Mouse (Mus musculus) forebrain, embryonic 15.5 days (tissue): ENCODE data around the gene Vmn1r143. TPM values are rescaled to one million over a fixed set of nuclear protein-coding genes. Genes with fewer than 3 reads are reported as not detected.
"Not testable (repeated sequence)": the region's sequence is repeated elsewhere in the genome, so short reads cannot be mapped to it uniquely, and the experiment has no call there.

ENCODE experiments used
- ATAC-seq: fragments of 200-750 bp; cut with Nextera tagmentation; replicated peaks from 2 replicates; pipeline ENCODE4 v1.8.0; 2017; ENCODE audit warnings: mild to moderate bottlenecking, moderate TSS enrichment, moderate library complexity
- H3K27ac ChIP-seq: fragments of 300-500 bp; sonication (generic); replicated peaks from 2 replicates; pipeline ENCODE4 v1.5.1; 2015; ENCODE audit warnings: mild to moderate bottlenecking, inconsistent platforms
- H3K27me3 ChIP-seq: fragments of 300-500 bp; sonication (generic); 2 replicates; pipeline ENCODE4 v1.6.1; 2015; ENCODE audit warnings: inconsistent platforms
- H3K36me3 ChIP-seq: fragments of 300-500 bp; sonication (generic); 2 replicates; pipeline ENCODE4 v1.6.1; 2015; ENCODE audit warnings: mild to moderate bottlenecking, inconsistent platforms
- H3K4me1 ChIP-seq: fragments of 300-500 bp; sonication (generic); 2 replicates; pipeline ENCODE4 v1.6.1; 2015; ENCODE audit warnings: inconsistent platforms
- H3K4me2 ChIP-seq: fragments of 300-500 bp; sonication (generic); replicated peaks from 2 replicates; pipeline ENCODE4 v1.6.1; 2015; ENCODE audit warnings: mild to moderate bottlenecking, inconsistent platforms
- H3K4me3 ChIP-seq: fragments of 300-500 bp; sonication (generic); 2 replicates; pipeline ENCODE4 v1.5.1; 2015; ENCODE audit warnings: mild to moderate bottlenecking, inconsistent platforms
- H3K9ac ChIP-seq: fragments of 300-500 bp; sonication (generic); replicated peaks from 2 replicates; pipeline ENCODE4 v1.6.1; 2015; ENCODE audit warnings: mild to moderate bottlenecking, inconsistent platforms
- H3K9me3 ChIP-seq: fragments of 300-500 bp; sonication (generic); 2 replicates; pipeline ENCODE4 v1.6.1; 2016; ENCODE audit warnings: inconsistent platforms
- WGBS: fragments of 180-500 bp; shearing (Covaris S2); methylation state at CpG from one replicate; pipeline ENCODE4 v1.1.7; 2015; ENCODE audit warnings: mixed read lengths; 5-methylcytosine and 5-hydroxymethylcytosine counted together
- polyA plus RNA-seq: library from polyadenylated mRNA; unstranded; fragments of >200 nt; fragmentation: Nextera tagmentation; extraction: Ambion mirVana; gene quantifications from 2 replicates; pipeline ENCODE4 v1.2.1, GENCODE M21; 2015

Vmn1r143 gene
- not detected in 2 replicates for polyA plus RNA-seq

DNA sequence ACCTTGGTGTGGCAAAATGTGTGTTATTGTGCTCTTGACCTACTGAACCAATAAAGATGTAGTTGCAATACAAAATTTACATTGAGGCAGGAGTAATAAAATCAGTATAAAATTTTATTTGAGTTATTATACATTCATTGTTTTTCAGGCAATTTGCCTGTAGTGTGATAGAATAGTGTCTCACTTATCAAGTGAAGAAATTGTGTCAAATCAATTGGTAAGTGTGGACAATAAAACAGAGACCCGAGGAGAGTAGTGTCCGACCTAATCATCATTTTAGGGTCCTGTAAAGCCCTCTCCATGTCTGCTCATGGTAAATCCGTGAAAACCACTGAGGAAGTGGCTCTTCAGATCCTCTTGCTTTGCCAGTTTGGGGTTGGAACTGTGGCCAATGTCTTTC is at the start of gene Vmn1r143:
TSS of gene Vmn1r143 (plus strand) at position 301 of the 400 bp plus-strand sequence.
- H3K27me3 ChIP-seq, H3K4me3 ChIP-seq, H3K36me3 ChIP-seq, H3K9ac ChIP-seq, ATAC-seq, H3K4me1 ChIP-seq, H3K9me3 ChIP-seq, H3K27ac ChIP-seq, H3K4me2 ChIP-seq: not testable (repeated sequence)
- no CpG with 5 or more reads among the region's 3 CpGs for WGBS

DNA sequence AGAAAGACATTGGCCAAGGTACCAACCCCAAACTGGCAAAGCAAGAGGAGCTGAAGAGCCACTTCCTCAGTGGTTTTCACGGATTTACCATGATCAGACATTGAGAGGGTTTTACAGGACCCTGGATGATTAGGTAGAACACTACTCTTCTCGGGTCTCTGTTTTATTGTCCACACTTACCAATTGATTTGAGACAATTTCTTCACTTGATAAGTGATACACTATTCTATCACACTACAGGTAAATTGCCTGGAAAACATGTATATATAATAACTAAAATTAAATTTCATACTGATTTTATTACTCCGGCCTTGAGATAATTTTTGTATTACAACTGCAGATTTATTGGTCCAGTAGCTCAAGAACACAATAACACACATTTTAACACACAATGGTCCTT is 25.2 kb upstream of the Vmn1r143 start, which contains the start of gene Vmn1r142:
TSS of gene Vmn1r142 (minus strand) at position 101 of the 400 bp plus-strand sequence.
- no CpG with 5 or more reads among the region's 3 CpGs for WGBS
- H3K9me3 ChIP-seq, H3K4me3 ChIP-seq, H3K4me1 ChIP-seq, ATAC-seq, H3K36me3 ChIP-seq, H3K27ac ChIP-seq, H3K4me2 ChIP-seq, H3K9ac ChIP-seq, H3K27me3 ChIP-seq: not testable (repeated sequence)

DNA sequence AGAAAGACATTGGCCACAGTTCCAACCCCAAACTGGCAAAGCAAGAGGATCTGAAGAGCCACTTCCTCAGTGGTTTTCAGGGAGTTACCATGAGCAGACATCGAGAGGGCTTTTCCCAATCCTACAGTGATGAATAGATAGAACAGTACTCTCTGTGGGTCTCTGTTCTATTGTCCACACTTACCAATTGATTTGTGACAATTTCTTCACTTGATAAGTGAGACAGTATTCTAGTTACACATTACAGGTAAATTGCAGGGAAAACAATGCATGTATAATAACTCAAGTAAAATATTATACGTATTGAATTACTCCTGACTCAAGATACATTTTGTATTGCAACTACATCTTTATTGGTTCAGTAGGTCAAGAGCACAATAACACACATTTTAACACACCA is 12.0 kb downstream of the Vmn1r143 start, which contains the start of gene Gm8653:
TSS of gene Gm8653 (minus strand) at position 101 of the 400 bp plus-strand sequence.
- H3K27ac ChIP-seq, H3K9me3 ChIP-seq, H3K4me2 ChIP-seq, H3K36me3 ChIP-seq, H3K9ac ChIP-seq, H3K4me1 ChIP-seq, H3K4me3 ChIP-seq, ATAC-seq, H3K27me3 ChIP-seq: not testable (repeated sequence)
- WGBS, result no CpG with 5 or more reads among the region's 2 CpGs

DNA sequence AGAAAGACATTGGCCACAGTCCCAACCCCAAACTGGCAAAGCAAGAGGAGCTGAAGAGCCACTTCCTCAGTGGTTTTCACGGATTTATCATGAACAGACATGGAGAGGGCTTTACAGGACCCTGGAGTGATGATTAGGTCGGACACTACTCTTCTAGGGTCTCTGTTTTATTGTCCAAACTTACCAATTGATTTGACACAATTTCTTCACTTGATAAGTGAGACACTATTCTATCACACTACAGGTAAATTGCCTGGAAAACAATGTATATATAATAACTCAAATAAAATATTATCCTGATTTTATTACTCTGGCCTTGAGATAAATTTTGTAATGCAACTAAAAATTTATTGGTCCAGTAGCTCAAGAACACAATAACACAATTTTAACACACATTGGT is 40.2 kb downstream of the Vmn1r143 start, which contains the start of gene Gm8453:
TSS of gene Gm8453 (minus strand) at position 101 of the 400 bp plus-strand sequence.
- H3K4me3 ChIP-seq, H3K4me1 ChIP-seq, H3K27me3 ChIP-seq, ATAC-seq, H3K9ac ChIP-seq, H3K9me3 ChIP-seq, H3K4me2 ChIP-seq, H3K27ac ChIP-seq, H3K36me3 ChIP-seq: not testable (repeated sequence)
- WGBS, result 18% methylated on average over 2 of the region's 2 CpGs

Other genes starting within 250 kb of the Vmn1r143 start
- not detected in 2 replicates for gene Vmn1r137, start 194.8 kb upstream of the Vmn1r143 start, polyA plus RNA-seq
- not detected in 2 replicates for gene Vmn1r138, start 160.5 kb upstream of the Vmn1r143 start, polyA plus RNA-seq
- gene Gm6176, start 133.1 kb upstream of the Vmn1r143 start, polyA plus RNA-seq, result not detected in 2 replicates
- not detected in 2 replicates for gene Vmn1r139, start 120.3 kb upstream of the Vmn1r143 start, polyA plus RNA-seq
- gene Gm16451, start 71.1 kb upstream of the Vmn1r143 start, polyA plus RNA-seq, result not detected in 2 replicates
- not detected in 2 replicates for gene Gm10666, start 54.6 kb upstream of the Vmn1r143 start, polyA plus RNA-seq
- gene Vmn1r142, start 25.3 kb upstream of the Vmn1r143 start, polyA plus RNA-seq, result not detected in 2 replicates
- gene Gm8653, start 11.9 kb downstream of the Vmn1r143 start, polyA plus RNA-seq, result not detected in 2 replicates
- not detected in 2 replicates for gene Gm8453, start 40.1 kb downstream of the Vmn1r143 start, polyA plus RNA-seq
- not detected in 2 replicates for gene Gm4187, start 140.3 kb downstream of the Vmn1r143 start, polyA plus RNA-seq
- not detected in 2 replicates for gene Gm8660, start 181.7 kb downstream of the Vmn1r143 start, polyA plus RNA-seq
- not detected in 2 replicates for gene Vmn1r148, start 224.2 kb downstream of the Vmn1r143 start, polyA plus RNA-seq
- not detected in 2 replicates for gene Vmn1r149, start 248.9 kb downstream of the Vmn1r143 start, polyA plus RNA-seq